Mouse (Mus musculus): ENCODE results near the gene Bmp2.

DNA sequence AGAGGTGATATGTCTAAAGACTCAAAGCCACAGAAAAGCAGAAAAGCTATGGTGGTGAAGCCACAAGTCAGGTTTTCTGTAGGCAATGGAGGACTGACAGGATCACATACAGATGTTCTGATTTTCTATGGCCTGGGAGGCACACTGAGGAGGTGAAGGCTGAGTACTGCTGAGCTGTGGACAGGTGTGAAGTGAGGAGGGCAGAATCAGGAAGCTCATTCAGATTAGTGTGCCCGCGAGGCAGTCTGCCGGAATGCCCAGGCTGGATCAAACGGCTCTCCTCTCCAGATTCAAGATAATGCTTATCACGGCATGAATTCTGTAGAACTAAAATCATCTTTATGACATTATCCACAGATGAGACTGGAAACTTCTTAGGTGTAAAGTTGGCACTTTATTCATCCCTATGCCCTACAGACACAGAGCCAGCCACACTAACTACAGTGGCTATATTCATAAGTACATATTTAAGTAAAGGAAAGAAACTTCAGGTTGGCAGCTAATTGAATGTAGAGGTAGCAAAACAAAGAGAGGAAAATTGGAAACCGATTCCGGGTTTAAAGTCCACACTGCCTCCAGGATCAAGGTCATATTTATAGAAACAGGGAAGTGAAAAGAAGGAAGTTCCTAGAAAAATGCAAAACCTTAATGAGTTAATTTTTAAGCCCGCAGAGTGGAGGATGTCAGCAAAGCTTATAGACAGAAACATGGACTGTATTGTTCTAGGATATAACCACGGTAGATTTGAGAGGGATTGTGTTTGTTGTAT lies 40.8 kb upstream of the Bmp2 start:
- TF ChIP-seq EP300 (optimal IDR thresholded peaks at IDR 0.05) (no peak), CTCF (IDR thresholded peaks at IDR 0.05; ENCODE audit: low read depth) (no peak)
